Mouse (Mus musculus) heart, embryonic 13.5 days (tissue): ENCODE measurements around the gene Myo10. TPM values are rescaled to one million over a fixed set of nuclear protein-coding genes. Genes with fewer than 3 reads are reported as not detected.

Experiments used
- ATAC-seq: fragments of 200-750 bp; cut with Nextera tagmentation; 2 replicates; pipeline ENCODE4 v1.8.0; 2017; ENCODE audit warnings: moderate TSS enrichment; ENCODE audit not compliant: insufficient number of reproducible peaks, low FRiP score, low TSS enrichment; ENCODE audit errors: extremely low read depth
- H3K27ac ChIP-seq: fragments of 300-500 bp; sonication (generic); replicated peaks from 2 replicates; pipeline ENCODE4 v1.5.1; 2015; ENCODE audit warnings: moderate library complexity, mild to moderate bottlenecking, inconsistent platforms
- H3K27me3 ChIP-seq: fragments of 300-500 bp; sonication (generic); replicated peaks from 2 replicates; pipeline ENCODE4 v1.6.1; 2015; ENCODE audit warnings: mild to moderate bottlenecking, inconsistent platforms
- H3K36me3 ChIP-seq: fragments of 300-500 bp; sonication (generic); 2 replicates; pipeline ENCODE4 v1.6.1; 2015; ENCODE audit warnings: mild to moderate bottlenecking, inconsistent platforms
- H3K4me1 ChIP-seq: fragments of 300-500 bp; sonication (generic); 2 replicates; pipeline ENCODE4 v1.6.1; 2015; ENCODE audit warnings: inconsistent platforms
- H3K4me2 ChIP-seq: fragments of 300-500 bp; sonication (generic); 2 replicates; pipeline ENCODE4 v1.6.1; 2015; ENCODE audit warnings: inconsistent platforms, mild to moderate bottlenecking, moderate library complexity
- H3K4me3 ChIP-seq: fragments of 300-500 bp; sonication (generic); 2 replicates; pipeline ENCODE4 v1.5.1; 2015; ENCODE audit warnings: moderate library complexity, mild to moderate bottlenecking, inconsistent platforms
- H3K9ac ChIP-seq: fragments of 300-500 bp; sonication (generic); 2 replicates; pipeline ENCODE4 v1.6.1; 2015; ENCODE audit warnings: inconsistent platforms, mild to moderate bottlenecking, moderate library complexity
- H3K9me3 ChIP-seq: fragments of 300-500 bp; sonication (generic); 2 replicates; pipeline ENCODE4 v1.6.1; 2016; ENCODE audit warnings: inconsistent platforms
- WGBS: fragments of 180-500 bp; shearing (Covaris S2); methylation state at CpG from one replicate; pipeline ENCODE4 v1.1.7; 2015; ENCODE audit warnings: mixed read lengths; 5-methylcytosine and 5-hydroxymethylcytosine counted together
- polyA plus RNA-seq: library from polyadenylated mRNA; unstranded; fragments of >200 nt; fragmentation: Nextera tagmentation; extraction: Ambion mirVana; gene quantifications from 2 replicates; pipeline ENCODE4 v1.2.1, GENCODE M21; 2015

Myo10 gene
- polyA plus RNA-seq, 1 experiment from 2014 or later: 11.0 TPM

DNA sequence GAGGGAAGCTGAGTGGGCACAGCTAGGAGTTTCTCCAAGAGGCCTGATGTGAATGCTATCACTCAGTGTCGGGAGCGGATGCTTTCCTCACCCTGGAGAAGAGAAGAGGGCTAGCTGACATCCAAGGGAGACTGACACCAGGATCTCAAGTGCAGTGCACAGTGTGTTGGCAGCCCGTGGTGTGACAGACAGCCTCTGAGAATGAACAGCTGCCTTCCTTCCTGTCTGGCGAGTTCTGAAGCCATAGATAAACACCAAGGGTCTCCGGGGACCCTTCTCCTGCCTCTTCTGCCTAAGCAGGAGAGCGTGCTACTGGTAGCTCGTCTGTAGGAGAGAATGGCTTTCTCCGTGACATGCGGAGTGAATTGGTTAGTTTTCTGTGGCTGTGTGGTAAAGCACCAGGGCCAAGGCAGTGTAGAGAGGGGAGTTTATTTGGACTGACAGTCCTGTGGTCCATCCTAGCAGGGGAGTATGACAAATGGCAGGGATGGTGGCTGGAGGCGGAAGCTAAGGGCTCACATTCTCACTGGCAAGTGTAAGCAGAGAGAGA lies 58.0 kb downstream of the Myo10 start:
- Histone ChIP-seq H3K27ac (peak overlapping the region; percentile 53), H3K4me1 (peaks cover 36% of the 10 kb centered on the region), H3K4me3 (peak overlapping the region; percentile 20; the same call in 1 of the 2 replicates), H3K36me3 (no peaks in the 10 kb centered on the region), H3K9ac (peak overlapping the region; percentile 53; the same call in 1 of the 2 replicates), H3K4me2 (peak overlapping the region; percentile 60), H3K9me3 (no peaks in the 10 kb centered on the region), H3K27me3 (peaks cover 49% of the 10 kb centered on the region)
- WGBS: 11% methylated on average over 10 of the region's 10 CpGs
- peak; percentile 51; the same call in 1 of the 2 replicates for ATAC-seq

DNA sequence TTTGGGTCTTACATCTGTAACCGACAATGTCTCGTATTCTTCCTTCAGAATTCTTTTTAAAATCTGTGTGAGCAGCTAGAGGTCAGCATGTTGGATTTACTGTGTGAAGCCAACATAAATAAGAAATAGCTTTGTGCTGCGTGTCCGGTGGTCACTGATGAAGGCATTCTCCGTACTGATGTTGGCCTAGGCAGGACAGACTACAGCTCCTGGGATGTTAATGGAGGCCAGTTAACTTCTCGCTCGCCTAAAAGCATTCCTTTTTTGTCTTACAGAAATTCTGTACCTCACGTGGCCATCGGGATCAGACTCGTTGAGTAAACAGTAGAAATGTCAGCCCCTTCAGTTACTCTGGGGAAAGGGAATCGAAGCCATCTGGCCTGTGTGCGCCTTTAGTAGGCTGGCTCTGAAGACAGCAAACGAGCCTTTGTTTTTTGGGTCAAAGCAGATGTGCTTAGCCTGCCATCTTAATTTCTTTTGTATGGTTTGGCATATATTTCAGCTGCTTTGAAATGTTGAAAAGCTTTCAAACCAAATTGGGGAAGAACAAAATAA lies 60.7 kb downstream of the Myo10 start:
- WGBS: 65% methylated on average over 13 of the region's 13 CpGs
- peaks cover 33% of the 10 kb centered on the region for H3K4me1 ChIP-seq
- H3K9me3 ChIP-seq: 0 out of 2 replicates have a peak, but pooled peaks cover 3% of the 10 kb centered on the region
- H3K4me2 ChIP-seq: no peak overlapping the region
- H3K36me3 ChIP-seq: no peaks in the 10 kb centered on the region
- no peak overlapping the region for H3K4me3 ChIP-seq
- no peak for ATAC-seq
- H3K9ac ChIP-seq: no peak overlapping the region
- no peak overlapping the region for H3K27ac ChIP-seq
- peaks cover 24% of the 10 kb centered on the region for H3K27me3 ChIP-seq

DNA sequence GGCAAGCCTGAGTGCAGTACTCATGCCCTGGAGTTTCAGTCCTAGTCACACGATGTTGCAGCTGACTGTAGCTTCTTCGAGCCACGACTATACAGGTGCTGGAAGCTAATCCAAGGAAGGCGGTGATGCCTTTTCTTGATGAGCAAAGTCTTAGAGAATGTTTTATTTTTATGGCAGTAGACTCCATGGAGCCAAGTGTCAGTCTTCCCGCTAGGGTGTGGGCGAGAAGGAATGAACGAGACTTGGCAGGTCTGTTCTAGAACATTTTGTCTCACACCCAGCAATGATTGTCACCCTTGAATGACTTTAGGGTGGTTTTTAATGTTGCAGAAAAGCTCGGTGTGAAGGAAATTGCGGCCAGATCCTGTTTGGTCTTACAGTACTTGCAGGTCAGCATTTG lies 62.9 kb downstream of the Myo10 start:
- H3K27me3 ChIP-seq: peaks cover 16% of the 10 kb centered on the region; the same call in 1 of the 2 replicates
- 0 out of 2 replicates have a peak, but pooled peaks cover 3% of the 10 kb centered on the region for H3K9me3 ChIP-seq
- H3K4me2 ChIP-seq: no peak overlapping the region
- no peak overlapping the region for H3K4me3 ChIP-seq
- peaks cover 11% of the 10 kb centered on the region for H3K4me1 ChIP-seq
- 84% methylated on average over 9 of the region's 9 CpGs for WGBS
- ATAC-seq: no peak
- no peaks in the 10 kb centered on the region for H3K36me3 ChIP-seq
- no peak overlapping the region for H3K27ac ChIP-seq
- H3K9ac ChIP-seq: no peak overlapping the region

DNA sequence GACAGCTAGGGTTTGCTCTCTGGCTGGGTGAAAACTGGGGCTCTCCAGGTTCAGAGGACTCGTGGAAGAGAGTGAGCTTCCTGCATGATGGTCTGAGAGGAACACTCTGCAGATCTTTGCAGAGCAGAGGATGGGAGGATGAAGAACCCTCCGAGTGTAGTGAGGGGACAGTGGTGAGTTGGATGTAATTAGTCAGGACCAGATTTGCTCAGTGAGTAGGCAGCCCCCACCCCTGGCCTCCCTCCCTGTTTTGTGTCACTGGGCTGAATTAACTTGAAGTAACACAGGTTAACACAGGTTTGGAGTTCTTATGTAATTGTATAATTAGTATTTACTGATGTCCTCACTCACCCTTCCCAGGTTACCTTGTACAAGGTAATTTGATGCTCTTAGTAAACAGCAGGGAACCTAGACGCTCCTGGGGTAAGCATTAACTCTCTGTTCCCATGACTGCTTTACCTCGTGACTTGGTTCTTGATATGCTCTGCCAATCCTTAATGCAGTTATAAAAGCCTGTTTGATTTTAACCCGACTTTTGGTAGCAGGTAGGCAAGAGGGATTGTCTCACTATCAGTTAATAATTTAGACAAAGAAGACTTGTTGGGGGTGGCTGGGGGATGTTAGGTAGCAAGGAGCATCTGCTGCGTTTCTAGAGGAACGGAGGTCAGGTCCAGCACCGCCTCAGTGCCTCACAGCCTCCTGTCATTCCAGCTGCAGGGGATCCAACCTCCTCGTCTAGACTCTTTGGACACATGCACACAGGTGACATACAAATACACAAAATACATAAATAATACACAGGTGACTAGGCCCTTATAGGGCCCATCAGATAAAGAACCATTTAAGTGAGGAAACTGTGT lies 66.3 kb downstream of the Myo10 start:
- H3K36me3 ChIP-seq: no peaks in the 10 kb centered on the region
- ATAC-seq: no peak
- no peak overlapping the region for H3K4me2 ChIP-seq
- no peaks in the 10 kb centered on the region for H3K4me1 ChIP-seq
- 0 out of 2 replicates have a peak, but pooled peaks cover 3% of the 10 kb centered on the region for H3K9me3 ChIP-seq
- H3K27me3 ChIP-seq: peaks cover 31% of the 10 kb centered on the region
- no peak overlapping the region for H3K4me3 ChIP-seq
- no peak overlapping the region for H3K9ac ChIP-seq
- WGBS: 67% methylated on average over 9 of the region's 9 CpGs
- H3K27ac ChIP-seq: no peak overlapping the region

DNA sequence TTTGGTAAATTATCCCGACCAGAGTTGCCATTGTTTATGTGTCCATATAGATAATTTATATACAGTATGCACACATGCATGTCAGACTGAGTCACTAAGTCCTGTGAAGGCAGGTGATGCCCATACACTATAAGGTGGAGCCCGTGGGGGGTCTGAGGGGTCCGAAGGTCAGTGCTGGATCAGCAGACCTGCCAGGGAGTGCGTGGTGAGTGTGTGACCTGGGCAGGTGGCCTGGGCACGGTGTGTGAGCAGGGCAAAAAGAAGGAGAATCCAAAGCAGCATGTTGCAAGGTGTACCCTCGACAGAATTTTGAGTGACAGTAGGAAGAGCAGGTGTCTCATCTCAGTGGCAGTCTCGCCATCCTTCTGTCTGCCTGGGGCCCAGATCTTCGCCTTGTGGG lies 67.2 kb downstream of the Myo10 start:
- Histone ChIP-seq H3K4me3 (no peak overlapping the region), H3K27ac (no peak overlapping the region), H3K9ac (no peak overlapping the region), H3K4me2 (no peak overlapping the region), H3K27me3 (peaks cover 31% of the 10 kb centered on the region), H3K9me3 (0 out of 2 replicates have a peak, but pooled peaks cover 3% of the 10 kb centered on the region), H3K4me1 (no peaks in the 10 kb centered on the region), H3K36me3 (no peaks in the 10 kb centered on the region)
- ATAC-seq: no peak
- 81% methylated on average over 8 of the region's 8 CpGs for WGBS

DNA sequence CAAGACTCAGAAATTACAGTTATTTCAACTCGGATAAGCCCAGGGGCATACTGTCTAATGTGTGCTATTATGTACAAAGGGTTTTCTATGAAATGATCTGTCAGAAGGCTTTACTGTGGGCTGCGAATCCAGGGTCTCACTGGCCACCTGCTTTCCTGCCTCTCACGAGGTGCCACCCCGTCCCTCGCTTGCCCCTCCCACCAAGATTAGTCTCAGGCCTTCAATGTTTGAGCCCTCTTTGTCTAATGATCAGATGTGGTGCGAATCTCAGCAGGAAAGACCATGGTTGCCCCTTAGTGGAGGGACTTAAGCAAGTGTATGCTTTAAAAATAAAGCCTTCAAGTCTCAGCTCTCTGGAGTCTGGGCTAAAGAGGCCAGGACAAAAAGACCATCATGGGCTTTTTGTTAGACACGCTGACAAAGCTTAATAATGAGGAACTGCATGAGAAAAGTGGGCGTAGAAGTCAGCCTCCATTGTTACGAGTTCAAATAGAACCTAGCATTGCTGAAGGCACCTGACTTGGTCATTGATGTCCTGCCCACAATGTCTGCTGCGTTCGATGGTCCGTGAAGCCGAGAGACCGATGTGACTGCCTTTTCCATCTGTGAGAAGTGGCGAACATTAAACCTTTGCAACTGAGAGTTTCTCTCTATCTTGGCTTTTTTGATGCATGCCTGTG lies 67.9 kb downstream of the Myo10 start:
- no peak overlapping the region for H3K9ac ChIP-seq
- 0 out of 2 replicates have a peak, but pooled peaks cover 3% of the 10 kb centered on the region for H3K9me3 ChIP-seq
- no peaks in the 10 kb centered on the region for H3K4me1 ChIP-seq
- H3K27ac ChIP-seq: no peak overlapping the region
- H3K4me3 ChIP-seq: no peak overlapping the region
- 75% methylated on average over 15 of the region's 15 CpGs for WGBS
- no peaks in the 10 kb centered on the region for H3K36me3 ChIP-seq
- H3K4me2 ChIP-seq: no peak overlapping the region
- H3K27me3 ChIP-seq: peaks cover 27% of the 10 kb centered on the region
- ATAC-seq: no peak

DNA sequence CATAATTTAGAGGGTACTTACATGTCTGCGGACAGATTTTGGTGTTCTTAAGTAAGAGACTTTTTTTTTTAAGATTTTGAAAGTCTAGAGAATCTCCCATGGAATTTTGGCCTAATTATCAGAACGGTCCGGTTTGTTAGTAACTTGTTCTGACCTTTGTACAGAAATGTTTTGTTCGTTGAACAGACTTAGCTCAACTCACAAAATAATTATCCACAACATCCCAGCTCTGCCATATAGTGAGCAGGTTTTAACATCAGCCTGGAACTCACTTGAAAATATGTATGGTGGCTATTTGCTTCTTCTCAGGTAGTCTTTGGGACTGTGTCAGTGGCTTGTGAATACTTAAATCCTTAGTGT lies 68.4 kb downstream of the Myo10 start:
- Histone ChIP-seq H3K36me3 (no peaks in the 10 kb centered on the region), H3K4me3 (no peak overlapping the region), H3K4me2 (no peak overlapping the region), H3K27ac (no peak overlapping the region), H3K9ac (no peak overlapping the region), H3K27me3 (peaks cover 25% of the 10 kb centered on the region), H3K9me3 (0 out of 2 replicates have a peak, but pooled peaks cover 3% of the 10 kb centered on the region), H3K4me1 (no peaks in the 10 kb centered on the region; the same call in 1 of the 2 replicates)
- 85% methylated on average over 4 of the region's 4 CpGs for WGBS
- no peak for ATAC-seq

DNA sequence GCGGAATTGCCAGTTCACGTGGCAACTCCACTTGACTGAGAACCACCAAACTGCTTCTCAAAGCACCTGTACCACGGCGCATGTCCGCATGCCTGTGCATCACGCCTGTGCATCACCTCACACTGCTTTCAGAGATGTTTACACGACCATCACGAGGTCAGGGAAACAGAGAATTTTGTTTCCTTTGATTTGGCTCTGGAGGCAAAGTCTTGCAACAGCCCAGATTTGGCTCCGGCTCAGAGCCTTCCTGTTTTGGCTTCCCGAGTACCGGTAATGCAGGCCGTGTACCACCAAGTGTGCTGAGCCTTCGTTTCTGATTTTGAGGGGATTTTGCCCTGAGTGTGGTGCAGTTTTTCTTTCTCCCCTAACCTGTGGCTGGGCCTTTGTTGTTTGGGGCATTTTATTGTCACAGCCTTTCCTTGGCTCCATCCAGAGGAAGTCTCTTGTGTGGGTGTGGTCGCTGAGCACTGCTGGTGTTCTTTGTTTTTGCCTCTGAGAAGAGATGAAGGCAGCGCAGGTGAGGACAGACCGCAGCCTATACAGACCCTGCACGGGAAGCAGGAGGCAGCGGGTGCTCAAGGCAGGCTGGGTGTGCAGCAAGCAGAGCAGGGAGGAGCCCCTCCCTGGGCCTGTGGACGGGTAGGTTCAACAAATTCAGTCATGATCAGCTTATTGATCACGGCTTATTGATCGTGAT lies 70.1 kb downstream of the Myo10 start:
- Histone ChIP-seq H3K36me3 (no peaks in the 10 kb centered on the region), H3K27me3 (peaks cover 25% of the 10 kb centered on the region), H3K4me1 (no peaks in the 10 kb centered on the region; the same call in 1 of the 2 replicates), H3K9ac (no peak overlapping the region), H3K27ac (no peak overlapping the region), H3K4me3 (no peak overlapping the region), H3K9me3 (no peaks in the 10 kb centered on the region), H3K4me2 (no peak overlapping the region)
- ATAC-seq: no peak
- WGBS: 59% methylated on average over 21 of the region's 21 CpGs

DNA sequence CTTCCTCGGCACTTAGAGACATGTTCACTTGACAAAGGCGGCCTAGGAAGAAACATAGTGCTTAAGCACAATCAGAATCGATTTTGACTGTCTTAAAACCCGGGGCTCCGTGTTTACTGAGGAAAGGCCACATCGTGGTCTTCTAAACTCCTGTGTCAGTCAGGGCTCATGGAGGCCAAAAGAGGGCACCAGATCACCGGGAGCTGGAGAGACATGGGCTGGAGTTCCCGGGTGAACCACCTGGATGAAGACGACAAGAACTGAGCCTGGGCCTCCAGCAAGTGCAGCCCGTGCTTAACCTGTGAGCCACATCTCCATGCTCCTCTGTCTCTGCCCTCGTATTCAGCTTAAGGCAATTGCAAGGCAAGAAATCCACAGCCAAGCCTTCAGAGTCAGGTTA lies 71.4 kb downstream of the Myo10 start:
- H3K4me1 ChIP-seq: no peaks in the 10 kb centered on the region; the same call in 1 of the 2 replicates
- no peak for ATAC-seq

DNA sequence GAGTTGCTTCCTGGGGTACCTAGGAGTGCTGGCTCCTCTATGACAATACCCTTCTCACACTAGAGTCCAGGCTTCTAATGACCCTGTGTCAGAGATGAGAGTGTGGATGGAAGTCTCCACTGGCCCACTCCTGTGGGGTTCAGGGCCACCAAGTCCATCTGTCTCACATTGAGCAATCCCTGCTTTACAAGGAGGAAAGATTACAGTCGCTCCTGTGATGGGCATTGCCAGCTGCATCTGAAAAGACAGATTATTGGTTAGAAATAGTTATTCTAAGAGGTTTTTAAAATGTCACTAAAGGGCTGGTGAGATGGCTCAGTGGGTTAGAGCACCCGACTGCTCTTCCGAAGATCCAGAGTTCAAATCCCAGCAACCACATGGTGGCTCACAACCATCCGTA lies 72.4 kb downstream of the Myo10 start:
- H3K27ac ChIP-seq: no peak overlapping the region
- WGBS: 86% methylated on average over 4 of the region's 4 CpGs
- no peak overlapping the region for H3K4me2 ChIP-seq
- no peaks in the 10 kb centered on the region for H3K36me3 ChIP-seq
- H3K4me3 ChIP-seq: no peak overlapping the region
- H3K4me1 ChIP-seq: no peaks in the 10 kb centered on the region; the same call in 1 of the 2 replicates
- no peak for ATAC-seq
- no peak overlapping the region for H3K9ac ChIP-seq
- peaks cover 21% of the 10 kb centered on the region for H3K27me3 ChIP-seq
- no peaks in the 10 kb centered on the region for H3K9me3 ChIP-seq

More for the DNA sequence above, 71.4 kb downstream of the Myo10 start:
- no peaks in the 10 kb centered on the region for H3K9me3 ChIP-seq
- no peak overlapping the region for H3K9ac ChIP-seq
- H3K27me3 ChIP-seq: peaks cover 25% of the 10 kb centered on the region
- H3K36me3 ChIP-seq: no peaks in the 10 kb centered on the region
- no peak overlapping the region for H3K4me3 ChIP-seq
- no peak overlapping the region for H3K27ac ChIP-seq
- no peak overlapping the region for H3K4me2 ChIP-seq
- WGBS: 77% methylated on average over 11 of the region's 11 CpGs
